Mouse (Mus musculus) liver, embryonic 11.5 days (tissue): ENCODE measurements at regions not wholly inside any gene's neighbourhood (a gene's known extent, or its start where the extent isn't known, plus 50 kb on each side); places are given as distances from the start of the nearest gene placed in this dataset.

ENCODE experiments used
- ATAC-seq: fragments of 200-750 bp; cut with Nextera tagmentation; replicated peaks from 2 replicates; pipeline ENCODE4 v1.8.0; 2017; ENCODE audit warnings: moderate number of reproducible peaks, mild to moderate bottlenecking, moderate TSS enrichment, moderate library complexity; ENCODE audit not compliant: low FRiP score
- DNase-seq: peaks from one replicate; pipeline ENCODE4 v3.0.0-alpha.2; 2017; ENCODE audit warnings: low spot score
- H3K27ac ChIP-seq: fragments of 300-500 bp; sonication (generic); 2 replicates; pipeline ENCODE4 v1.5.1; 2014; ENCODE audit warnings: mild to moderate bottlenecking, low read depth, low read length, control low read depth
- H3K27me3 ChIP-seq: fragments of 300-500 bp; sonication (generic); replicated peaks from 2 replicates; pipeline ENCODE4 v1.6.1; 2014; ENCODE audit warnings: low read length, mixed read lengths; ENCODE audit not compliant: control insufficient read depth, insufficient read depth
- H3K36me3 ChIP-seq: fragments of 300-500 bp; sonication (generic); 2 replicates; pipeline ENCODE4 v1.6.1; 2014; ENCODE audit warnings: mild to moderate bottlenecking, low read length, moderate library complexity, mixed read lengths; ENCODE audit not compliant: control insufficient read depth, insufficient read depth
- H3K4me1 ChIP-seq: fragments of 300-500 bp; sonication (generic); replicated peaks from 2 replicates; pipeline ENCODE4 v1.6.1; 2014; ENCODE audit warnings: low read length, mixed read lengths; ENCODE audit not compliant: control insufficient read depth, insufficient read depth
- H3K4me2 ChIP-seq: fragments of 300-500 bp; sonication (generic); 2 replicates; pipeline ENCODE4 v1.6.1; 2014; ENCODE audit warnings: mild to moderate bottlenecking, control low read depth, moderate library complexity
- H3K4me3 ChIP-seq: fragments of 300-500 bp; sonication (generic); 2 replicates; pipeline ENCODE4 v1.5.1; 2014; ENCODE audit warnings: low read depth, low read length, control low read depth
- H3K9ac ChIP-seq: fragments of 300-500 bp; sonication (generic); 2 replicates; pipeline ENCODE4 v1.6.1; 2014; ENCODE audit warnings: low read depth, low read length, control low read depth
- H3K9me3 ChIP-seq: fragments of 300-500 bp; sonication (generic); 2 replicates; pipeline ENCODE4 v1.6.1; 2016; ENCODE audit warnings: low read length, inconsistent platforms, mixed read lengths; ENCODE audit not compliant: control insufficient read depth
- WGBS: fragments of 180-500 bp; shearing (Covaris S2); extraction: QIAGEN DNeasy Blood & Tissue Kit; methylation state at CpG from one replicate; pipeline ENCODE4 v1.1.7; 2014; 5-methylcytosine and 5-hydroxymethylcytosine counted together

GRCm38 (mm10) chr7:95926119-95927039, 244.7 kb upstream of the Tenm4 start:
- 63% methylated on average over 6 of the region's 6 CpGs for WGBS
- H3K27me3 ChIP-seq, result no peaks in the 10 kb centered on the region
- H3K4me2 ChIP-seq, result no peak overlapping the region

DNA sequence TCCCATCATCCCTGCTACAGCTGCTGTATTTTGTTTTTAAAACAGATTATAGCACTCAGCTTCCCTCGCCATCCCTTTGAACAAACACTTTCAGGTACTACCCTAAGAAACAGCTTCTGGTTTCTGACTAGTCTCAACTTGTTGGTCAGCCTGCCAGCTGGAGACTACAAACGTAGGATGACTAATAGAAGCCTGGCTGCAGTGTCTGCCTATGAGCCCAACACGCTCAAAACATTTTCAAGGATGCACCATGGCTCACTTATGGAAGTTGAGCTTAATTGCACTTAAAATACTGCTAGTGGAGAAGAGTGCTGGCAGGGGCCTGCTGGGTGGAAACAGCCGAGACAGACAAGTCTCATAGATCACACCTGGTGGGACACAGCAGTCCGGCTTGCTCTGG, 234.4 kb upstream of the Tenm4 start:
- WGBS, result 70% methylated on average over 5 of the region's 5 CpGs
- DNase-seq, result no peak
- H3K4me3 ChIP-seq, result no peak overlapping the region
- no peak overlapping the region for H3K27ac ChIP-seq
- H3K27me3 ChIP-seq, result no peaks in the 10 kb centered on the region
- no peak overlapping the region for H3K9ac ChIP-seq
- no peak overlapping the region for H3K4me2 ChIP-seq
- ATAC-seq, result no peak
- no peaks in the 10 kb centered on the region for H3K9me3 ChIP-seq
- H3K36me3 ChIP-seq, result no peaks in the 10 kb centered on the region
- H3K4me1 ChIP-seq, result no peaks in the 10 kb centered on the region

More at GRCm38 (mm10) chr7:95926119-95927039, 244.7 kb upstream of the Tenm4 start:
- no peaks in the 10 kb centered on the region for H3K9me3 ChIP-seq
- no peak overlapping the region for H3K9ac ChIP-seq
- DNase-seq (no peak), ATAC-seq (no peak)
- no peaks in the 10 kb centered on the region for H3K36me3 ChIP-seq
- no peak overlapping the region for H3K4me3 ChIP-seq
- H3K4me1 ChIP-seq, result no peaks in the 10 kb centered on the region
- no peak overlapping the region for H3K27ac ChIP-seq

DNA sequence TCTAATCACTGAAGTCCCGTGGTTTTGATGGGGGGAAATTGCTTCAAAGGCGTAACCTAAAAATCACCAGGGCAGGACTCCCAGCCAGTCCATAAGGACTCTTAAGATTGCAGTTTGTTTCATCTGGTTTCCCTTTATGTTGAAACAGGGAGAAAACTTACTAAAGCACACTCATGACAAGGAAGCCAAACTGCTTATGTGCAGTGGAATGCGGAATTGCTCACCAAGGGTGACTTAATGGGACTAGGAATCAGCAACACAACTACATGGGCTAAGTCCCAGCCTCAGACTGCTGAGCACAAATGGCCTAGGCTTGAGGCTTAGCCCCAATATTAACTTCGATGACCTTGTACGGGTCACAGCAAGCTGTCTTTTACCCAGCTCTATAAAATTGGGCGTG, 227.6 kb upstream of the Tenm4 start:
- no peak overlapping the region for H3K4me2 ChIP-seq
- no peaks in the 10 kb centered on the region for H3K9me3 ChIP-seq
- H3K4me1 ChIP-seq, result no peaks in the 10 kb centered on the region
- no peaks in the 10 kb centered on the region for H3K36me3 ChIP-seq
- H3K9ac ChIP-seq, result no peak overlapping the region
- no peak for ATAC-seq
- H3K4me3 ChIP-seq, result no peak overlapping the region
- no peaks in the 10 kb centered on the region for H3K27me3 ChIP-seq
- H3K27ac ChIP-seq, result no peak overlapping the region
- DNase-seq, result no peak
- WGBS, result 81% methylated on average over 6 of the region's 6 CpGs

- WGBS, result 79% methylated on average over 2 of the region's 2 CpGs
- Histone ChIP-seq H3K9me3 (no peaks in the 10 kb centered on the region), H3K27ac (no peak overlapping the region), H3K4me2 (no peak overlapping the region), H3K4me3 (no peak overlapping the region), H3K9ac (no peak overlapping the region), H3K4me1 (no peaks in the 10 kb centered on the region), H3K36me3 (no peaks in the 10 kb centered on the region), H3K27me3 (no peaks in the 10 kb centered on the region)
- ATAC-seq (no peak), DNase-seq (no peak)
These were observed 218.7 kb upstream of the Tenm4 start for GRCm38 (mm10) chr7:95952395-95952794.

GRCm38 (mm10) chr7:95954511-95954910, 216.5 kb upstream of the Tenm4 start:
- H3K27me3 ChIP-seq, result no peaks in the 10 kb centered on the region
- H3K36me3 ChIP-seq, result no peaks in the 10 kb centered on the region
- ATAC-seq (no peak), DNase-seq (no peak)
- no peak overlapping the region for H3K9ac ChIP-seq
- H3K4me2 ChIP-seq, result no peak overlapping the region
- no peaks in the 10 kb centered on the region for H3K4me1 ChIP-seq
- WGBS, result 80% methylated on average over 2 of the region's 2 CpGs
- H3K9me3 ChIP-seq, result no peaks in the 10 kb centered on the region
- H3K27ac ChIP-seq, result no peak overlapping the region
- no peak overlapping the region for H3K4me3 ChIP-seq

DNA sequence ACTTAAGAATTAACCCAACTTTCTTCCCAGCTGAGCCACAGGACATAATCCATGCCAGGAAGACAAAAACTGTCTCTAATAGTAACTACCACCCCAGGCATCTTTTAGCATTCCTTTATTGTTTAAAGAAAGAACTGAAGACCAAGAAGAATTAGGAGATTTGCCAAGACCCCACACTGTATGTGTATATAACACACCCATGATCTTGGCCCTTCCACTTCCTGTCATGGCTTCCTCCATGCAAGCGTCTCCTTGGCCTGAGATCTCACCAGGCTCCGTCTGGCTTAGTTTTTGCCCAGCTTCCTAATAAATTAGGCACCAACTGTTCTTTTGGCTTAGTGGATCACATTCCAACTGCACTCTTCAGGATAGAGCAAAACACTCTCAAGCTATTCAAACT, 215.9 kb upstream of the Tenm4 start:
- WGBS, result 85% methylated on average over 2 of the region's 2 CpGs
- Histone ChIP-seq H3K36me3 (no peaks in the 10 kb centered on the region), H3K27me3 (no peaks in the 10 kb centered on the region), H3K4me2 (no peak overlapping the region), H3K4me3 (no peak overlapping the region), H3K27ac (no peak overlapping the region), H3K4me1 (no peaks in the 10 kb centered on the region), H3K9ac (no peak overlapping the region), H3K9me3 (no peaks in the 10 kb centered on the region)
- DNase-seq (no peak), ATAC-seq (no peak)

DNA sequence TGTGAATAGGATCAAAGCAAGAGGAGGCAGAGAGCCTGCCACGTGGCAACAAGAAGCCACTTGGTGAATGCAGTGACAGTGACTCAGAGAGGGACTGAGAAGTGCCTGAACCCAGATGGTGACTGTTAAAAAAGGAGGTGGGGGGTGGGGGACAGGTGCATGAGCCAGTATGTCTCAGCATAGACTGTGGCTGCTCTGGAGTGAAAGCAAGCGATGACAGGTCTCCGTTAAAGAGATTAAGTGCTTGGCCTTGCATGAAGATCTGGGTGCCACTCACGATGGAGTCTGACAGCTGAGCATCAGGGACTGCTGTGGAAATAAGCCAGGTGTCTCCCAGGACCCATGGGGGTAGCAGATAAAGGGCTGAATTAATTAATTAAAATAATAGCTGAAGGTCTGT, 212.0 kb upstream of the Tenm4 start:
- ATAC-seq (no peak), DNase-seq (no peak)
- H3K4me2 ChIP-seq, result no peak overlapping the region

DNA sequence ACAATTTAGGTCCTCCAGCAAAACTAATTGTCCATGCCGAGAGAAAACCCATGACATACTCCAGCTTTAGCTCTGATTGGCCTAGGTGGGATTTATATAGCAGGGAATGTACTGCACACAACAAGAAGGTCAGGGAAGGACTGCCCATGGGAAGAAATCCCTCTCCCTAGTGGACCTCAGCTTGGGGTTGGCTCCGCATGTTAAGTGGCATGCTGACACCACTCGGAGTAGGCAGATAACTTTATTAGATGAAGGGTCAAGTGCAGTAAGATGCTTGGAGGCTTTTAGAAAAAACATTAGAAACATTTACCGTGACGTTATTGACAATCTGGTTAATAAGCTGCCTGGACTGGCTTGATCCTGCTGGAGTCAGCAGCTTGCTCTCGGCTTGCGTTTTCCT, 199.2 kb upstream of the Tenm4 start:
- H3K4me2 ChIP-seq, result no peak overlapping the region
- no peaks in the 10 kb centered on the region for H3K4me1 ChIP-seq
- H3K9ac ChIP-seq, result no peak overlapping the region
- H3K36me3 ChIP-seq, result no peaks in the 10 kb centered on the region
- ATAC-seq (no peak), DNase-seq (no peak)
- no peaks in the 10 kb centered on the region for H3K27me3 ChIP-seq
- no peaks in the 10 kb centered on the region for H3K9me3 ChIP-seq
- WGBS, result 80% methylated on average over 7 of the region's 7 CpGs
- no peak overlapping the region for H3K4me3 ChIP-seq
- no peak overlapping the region for H3K27ac ChIP-seq

More for the DNA sequence above, 212.0 kb upstream of the Tenm4 start:
- Histone ChIP-seq H3K9me3 (no peaks in the 10 kb centered on the region), H3K9ac (no peak overlapping the region), H3K36me3 (no peaks in the 10 kb centered on the region), H3K4me1 (no peaks in the 10 kb centered on the region), H3K27ac (no peak overlapping the region), H3K4me3 (no peak overlapping the region), H3K27me3 (no peaks in the 10 kb centered on the region)
- 70% methylated on average over 4 of the region's 4 CpGs for WGBS

DNA sequence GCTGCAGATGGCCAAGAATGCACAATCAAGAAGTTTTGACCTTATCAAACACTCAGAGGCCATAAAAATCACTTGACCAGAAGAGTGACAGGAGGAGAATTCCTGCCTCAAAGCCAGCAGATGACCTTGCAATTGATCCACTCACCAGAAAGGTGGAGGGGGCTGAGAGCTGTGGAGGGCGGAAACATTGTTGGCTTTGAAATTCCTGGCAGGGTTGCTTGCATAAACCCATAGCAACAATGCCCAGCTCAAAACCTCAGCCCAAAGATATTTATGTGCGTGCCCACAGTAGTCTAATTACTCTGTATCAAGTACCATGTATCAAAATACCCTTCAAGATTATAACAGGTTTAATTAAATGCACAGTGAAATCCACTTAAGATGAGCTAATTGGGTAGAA, 197.0 kb upstream of the Tenm4 start:
- H3K4me3 ChIP-seq, result no peak overlapping the region
- H3K27ac ChIP-seq, result no peak overlapping the region
- no peaks in the 10 kb centered on the region for H3K36me3 ChIP-seq
- H3K9me3 ChIP-seq, result no peaks in the 10 kb centered on the region
- no peaks in the 10 kb centered on the region for H3K4me1 ChIP-seq
- 60% methylated on average over 2 of the region's 2 CpGs for WGBS
- ATAC-seq, result no peak
- no peak overlapping the region for H3K9ac ChIP-seq
- H3K4me2 ChIP-seq, result no peak overlapping the region
- DNase-seq, result no peak
- no peaks in the 10 kb centered on the region for H3K27me3 ChIP-seq
